In genomic region chr13:98544051-98544450, GRCm38 (mm10) we compare ENCODE assay signal across 23 mouse cellular contexts. TPM values are rescaled to one million over a fixed set of nuclear protein-coding genes. Genes with fewer than 3 reads are reported as not detected.
A peak's percentile ranks its signal among the peaks of the same experiment; 100 is the strongest.
DNase-seq lines count a peak whose midpoint lies in the region; ATAC-seq lines count a peak whose summit lies in the region.
"Had no signal": no experiment of that assay in that cellular context is flagged by ENCODE, and none has a peak within 500 bp of the region (broad histone marks: within the 10 kb centered on the region; RNA-seq: fewer than 3 reads in every experiment).

No protein-coding gene starts in this region.

- no peak overlapping the region for H3K4me3 ChIP-seq in heart, embryonic 10.5 days
- no peak overlapping the region for H3K4me3 ChIP-seq in midbrain, embryonic 10.5 days
- no peak overlapping the region for H3K4me3 ChIP-seq in midbrain, embryonic 13.5 days (replicated peaks)
- H3K4me3 ChIP-seq in midbrain, embryonic 11.5 days (ENCODE audit: low read depth, low read length): no peak overlapping the region
- no peak overlapping the region for H3K4me3 ChIP-seq in midbrain, embryonic 14.5 days (replicated peaks; ENCODE audit: low read depth, low read length)

- H3K9me3 ChIP-seq in heart, embryonic 10.5 days: no peaks in the 10 kb centered on the region
- H3K9me3 ChIP-seq in midbrain, embryonic 10.5 days (replicated peaks): no peaks in the 10 kb centered on the region; the same call in 1 of the 2 replicates
- H3K9me3 ChIP-seq in midbrain, embryonic 13.5 days: no peaks in the 10 kb centered on the region
- no peaks in the 10 kb centered on the region for H3K9me3 ChIP-seq in midbrain, embryonic 11.5 days (ENCODE audit: control insufficient read depth, low read length)
- no peaks in the 10 kb centered on the region for H3K9me3 ChIP-seq in midbrain, embryonic 14.5 days (ENCODE audit: control insufficient read depth, low read length)
- H3K9me3 ChIP-seq: G1E had no signal

- H3K4me1 ChIP-seq in heart, embryonic 10.5 days: 0 out of 2 replicates have a peak, but pooled peaks cover 3% of the 10 kb centered on the region
- peaks cover 25% of the 10 kb centered on the region for H3K4me1 ChIP-seq in midbrain, embryonic 10.5 days
- H3K4me1 ChIP-seq in midbrain, embryonic 13.5 days (replicated peaks): peaks cover 16% of the 10 kb centered on the region
- H3K4me1 ChIP-seq in midbrain, embryonic 11.5 days (ENCODE audit: control insufficient read depth, insufficient read depth, low read length): peaks cover 14% of the 10 kb centered on the region
- H3K4me1 ChIP-seq in midbrain, embryonic 14.5 days (ENCODE audit: control insufficient read depth, insufficient read depth, low read length): peaks cover 6% of the 10 kb centered on the region; the same call in 1 of the 2 replicates

- WGBS in heart, embryonic 10.5 days: 84% methylated on average over 10 of the region's 10 CpGs
- WGBS in midbrain, embryonic 10.5 days: 92% methylated on average over 10 of the region's 10 CpGs
- 88% methylated on average over 10 of the region's 10 CpGs for WGBS in midbrain, embryonic 13.5 days
- 90% methylated on average over 10 of the region's 10 CpGs for WGBS in midbrain, embryonic 11.5 days
- WGBS in midbrain, embryonic 14.5 days: 92% methylated on average over 10 of the region's 10 CpGs

- no peaks in the 10 kb centered on the region for H3K27me3 ChIP-seq in heart, embryonic 10.5 days (ENCODE audit: insufficient read depth, poor library complexity, severe bottlenecking)
- peaks cover 86% of the 10 kb centered on the region for H3K27me3 ChIP-seq in midbrain, embryonic 10.5 days (ENCODE audit: low read depth, poor library complexity, severe bottlenecking)
- peaks cover 61% of the 10 kb centered on the region for H3K27me3 ChIP-seq in midbrain, embryonic 13.5 days
- peaks cover 12% of the 10 kb centered on the region for H3K27me3 ChIP-seq in midbrain, embryonic 11.5 days (ENCODE audit: control insufficient read depth, insufficient read depth, low read length)
- H3K27me3 ChIP-seq in midbrain, embryonic 14.5 days (ENCODE audit: control insufficient read depth, insufficient read depth, low read length): no peaks in the 10 kb centered on the region; the same call in 1 of the 2 replicates
- H3K27me3 ChIP-seq: CH12.LX, Patski had no signal

- H3K27ac ChIP-seq in heart, embryonic 10.5 days: no peak overlapping the region
- H3K27ac ChIP-seq in midbrain, embryonic 10.5 days (replicated peaks): no peak overlapping the region
- no peak overlapping the region for H3K27ac ChIP-seq in midbrain, embryonic 13.5 days
- H3K27ac ChIP-seq in midbrain, embryonic 11.5 days (ENCODE audit: low read depth, low read length): no peak overlapping the region
- H3K27ac ChIP-seq in midbrain, embryonic 14.5 days (replicated peaks; ENCODE audit: low read depth, low read length): no peak overlapping the region

- intact Hi-C loops in heart, postnatal 14 days (cut with DNase I): no loop called here
- intact Hi-C loops in heart, postnatal 10 days (cut with DNase I): no loop called here

- peak; percentile 76 for DNase-seq in heart, adult 11 months
- no peak for DNase-seq in heart, postnatal 14 days
- peak; percentile 42 for DNase-seq in heart, embryonic 10.5 days (ENCODE audit: low spot score)
- DNase-seq in heart, postnatal 10 days: no peak
- peak; percentile 9 for DNase-seq in midbrain, embryonic 10.5 days (ENCODE audit: low spot score)
- DNase-seq in midbrain, embryonic 11.5 days (ENCODE audit: low spot score, missing footprints): peak; percentile 76
- DNase-seq in midbrain, embryonic 14.5 days: no peak
- DNase-seq: adrenal gland, adult 2 months; adrenal gland, adult 8-10 months; adrenal gland, postnatal 10 days; adrenal gland, postnatal 14 days; adrenal gland, postnatal 25 days; adrenal gland, postnatal 36 days; B cell, adult 2 months; cerebellum, adult 11 months; cerebellum, adult 11-12 months had no signal

- H3K9ac ChIP-seq in midbrain, embryonic 13.5 days (replicated peaks): no peak overlapping the region
- H3K9ac ChIP-seq in midbrain, embryonic 11.5 days (ENCODE audit: low read length): no peak overlapping the region
- no peak overlapping the region for H3K9ac ChIP-seq in midbrain, embryonic 14.5 days (replicated peaks; ENCODE audit: low read length)

- H3K4me2 ChIP-seq in midbrain, embryonic 13.5 days (replicated peaks): no peak overlapping the region
- H3K4me2 ChIP-seq in midbrain, embryonic 11.5 days: no peak overlapping the region
- H3K4me2 ChIP-seq in midbrain, embryonic 14.5 days (ENCODE audit: low read length): no peak overlapping the region

- H3K36me3 ChIP-seq in heart, embryonic 10.5 days: no peaks in the 10 kb centered on the region
- no peaks in the 10 kb centered on the region for H3K36me3 ChIP-seq in midbrain, embryonic 10.5 days
- no peaks in the 10 kb centered on the region for H3K36me3 ChIP-seq in midbrain, embryonic 13.5 days
- H3K36me3 ChIP-seq in midbrain, embryonic 11.5 days (ENCODE audit: control insufficient read depth, insufficient read depth, low read length): no peaks in the 10 kb centered on the region
- no peaks in the 10 kb centered on the region for H3K36me3 ChIP-seq in midbrain, embryonic 14.5 days (ENCODE audit: control insufficient read depth, insufficient read depth, low read length)
- H3K36me3 ChIP-seq: G1E had no signal

- ATAC-seq in midbrain, embryonic 13.5 days: no peak
- ATAC-seq in midbrain, embryonic 11.5 days (ENCODE audit: low FRiP score): no peak
- ATAC-seq in midbrain, embryonic 14.5 days (ENCODE audit: low FRiP score, low TSS enrichment): no peak
- ATAC-seq: activated CD4-positive, CD25-positive, alpha-beta regulatory T cell, adult 4 months; CD4-positive, CD25-positive, alpha-beta regulatory T cell, adult 4 months; Patski had no signal

RNA-seq across cellular contexts. Expression of gene Gm10320, which starts 52.2 kb away (rescaled TPM):
- total RNA-seq in heart, postnatal 14 days (2021): not detected
- polyA plus RNA-seq in heart, embryonic 10.5 days (2016; fragmentation: Nextera tagmentation; extraction: Ambion mirVana): 0.48 and 0.82 TPM in 2 replicates
- not detected for total RNA-seq in heart, postnatal 10 days (2021)
- polyA plus RNA-seq in midbrain, embryonic 10.5 days (2016; fragmentation: Nextera tagmentation; extraction: Ambion mirVana): 1.1 and 1.2 TPM in 2 replicates
- polyA plus RNA-seq in midbrain, embryonic 13.5 days (2015; fragmentation: Nextera tagmentation; extraction: Ambion mirVana): 0.51 and 2.4 TPM in 2 replicates
- 0.88 and 1.0 TPM in 2 replicates for polyA plus RNA-seq in midbrain, embryonic 11.5 days (2014; fragmentation: Nextera tagmentation; extraction: Ambion mirVana)
- polyA plus RNA-seq in midbrain, embryonic 14.5 days (2014; fragmentation: Nextera tagmentation; extraction: Ambion mirVana): 0.67 and 0.70 TPM in 2 replicates
- total RNA-seq: adrenal gland, adult 18-20 months; adrenal gland, adult 2 months; adrenal gland, postnatal 14 days; adrenal gland, postnatal 25 days had no signal

Comparison
In these comparisons a context has a peak if more than half of its experiments do, and no peak if none do; other contexts are left out.
1. DNase-seq: peak in heart, adult 11 months (single experiment), heart, embryonic 10.5 days (single experiment), midbrain, embryonic 10.5 days (single experiment) and midbrain, embryonic 11.5 days (single experiment); none in heart, postnatal 14 days (0 of 2), heart, postnatal 10 days (0 of 2) and midbrain, embryonic 14.5 days (single experiment).